Mouse (Mus musculus): ENCODE results near the gene Ccdc117. TPM values are rescaled to one million over a fixed set of nuclear protein-coding genes. Genes with fewer than 3 reads are reported as not detected.
A peak's percentile ranks its signal among the peaks of the same experiment; 100 is the strongest.

Gene Ccdc117
- polyA plus RNA-seq (2015; fragmentation: Nextera tagmentation; extraction: Ambion mirVana): 12.2 and 14.3 TPM in 2 replicates

DNA sequence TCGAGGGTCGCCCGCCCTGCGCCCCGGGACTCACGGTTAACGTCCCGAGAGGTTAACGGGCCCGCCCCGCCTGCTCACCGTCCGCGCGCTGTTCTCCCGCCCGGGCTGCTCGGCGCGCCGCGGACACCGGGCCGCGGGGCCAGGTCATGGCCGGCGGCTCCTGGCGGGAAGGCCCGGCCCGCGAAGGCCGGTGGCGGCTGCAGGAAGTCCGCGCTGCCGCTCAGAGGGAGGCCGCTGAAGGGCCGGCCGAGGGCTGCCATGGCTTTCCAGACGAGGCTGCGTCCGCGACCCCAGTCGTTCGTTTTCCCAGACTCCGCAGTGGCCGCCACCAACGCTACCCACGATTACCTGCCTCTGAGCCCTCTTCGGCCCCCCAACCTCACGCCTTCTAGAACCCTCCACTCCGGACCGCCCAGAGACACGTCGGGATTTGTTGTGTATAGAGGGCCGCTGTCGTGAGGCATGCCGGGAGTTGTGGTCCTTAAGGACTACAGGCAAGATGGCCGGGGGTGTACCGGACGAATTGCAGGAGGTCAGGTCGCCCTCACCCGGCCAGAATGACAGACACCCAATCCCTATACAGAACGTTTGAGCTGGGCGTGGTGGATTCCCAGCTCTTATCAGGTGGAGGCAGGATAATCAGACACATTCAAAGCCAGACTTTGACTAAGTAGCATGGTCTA, at the start of gene Ccdc117:
TSS of gene Ccdc117 (minus strand) at position 389 of the 683 bp plus-strand sequence.
- peak; percentile 99 for ATAC-seq (ENCODE audit: low read depth)
- under 1% methylated on average over 64 of the region's 65 CpGs for WGBS

GRCm38 (mm10) chr11:5575046-5575445, 33.1 kb upstream of the Ccdc117 start:
- H3K36me3 ChIP-seq: no peaks in the 10 kb centered on the region
- H3K4me3 ChIP-seq: no peak overlapping the region
- no peak overlapping the region for H3K27ac ChIP-seq (replicated peaks)
- no peak overlapping the region for H3K4me2 ChIP-seq
- 80% methylated on average over 6 of the region's 6 CpGs for WGBS
- no peaks in the 10 kb centered on the region for H3K9me3 ChIP-seq
- no peak for ATAC-seq (ENCODE audit: low read depth)
- no peak overlapping the region for H3K9ac ChIP-seq
- no peaks in the 10 kb centered on the region for H3K27me3 ChIP-seq
- H3K4me1 ChIP-seq (replicated peaks): no peaks in the 10 kb centered on the region

More for the DNA sequence above, at the start of gene Ccdc117:
- Histone ChIP-seq H3K27me3 (no peaks in the 10 kb centered on the region), H3K9me3 (no peaks in the 10 kb centered on the region), H3K36me3 (peaks cover 15% of the 10 kb centered on the region; the same call in 1 of the 2 replicates), H3K9ac (peak within 1 kb of the TSS; percentile 90), H3K4me1 (replicated peaks) (peaks cover 31% of the 10 kb centered on the region), H3K27ac (replicated peaks) (peak within 1 kb of the TSS; percentile 77), H3K4me2 (peak within 1 kb of the TSS; percentile 82), H3K4me3 (peak within 1 kb of the TSS; percentile 84)

GRCm38 (mm10) chr11:5573821-5574220, 31.8 kb upstream of the Ccdc117 start:
- no peaks in the 10 kb centered on the region for H3K9me3 ChIP-seq
- no peaks in the 10 kb centered on the region for H3K4me1 ChIP-seq (replicated peaks)
- no peaks in the 10 kb centered on the region for H3K27me3 ChIP-seq
- H3K9ac ChIP-seq: no peak overlapping the region
- no peak overlapping the region for H3K4me2 ChIP-seq
- ATAC-seq (ENCODE audit: low read depth): no peak
- H3K4me3 ChIP-seq: no peak overlapping the region
- no peak overlapping the region for H3K27ac ChIP-seq (replicated peaks)
- WGBS: 82% methylated on average over 2 of the region's 2 CpGs
- no peaks in the 10 kb centered on the region for H3K36me3 ChIP-seq

DNA sequence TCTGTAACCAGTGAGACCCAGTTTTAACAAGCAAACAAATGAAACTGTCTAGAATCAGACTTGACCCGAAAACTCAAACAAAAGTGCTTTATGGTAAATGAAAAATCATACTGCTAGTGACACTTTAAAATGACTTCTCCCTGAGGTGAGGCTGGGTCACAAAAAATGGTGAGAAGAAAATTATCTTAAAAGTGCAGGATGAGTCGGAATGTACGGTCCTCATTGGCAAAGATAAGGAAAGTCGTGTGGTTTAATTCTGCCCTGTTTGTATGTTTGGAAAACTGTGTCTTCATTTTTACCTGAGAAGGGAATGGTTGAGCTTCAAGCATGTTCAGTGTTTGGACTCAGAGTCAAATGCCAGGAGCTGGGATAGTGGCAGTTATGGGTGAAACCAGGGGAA, 29.9 kb upstream of the Ccdc117 start:
- ATAC-seq (ENCODE audit: low read depth): no peak
- Histone ChIP-seq H3K36me3 (no peaks in the 10 kb centered on the region), H3K4me3 (no peak overlapping the region), H3K9me3 (no peaks in the 10 kb centered on the region), H3K27me3 (no peaks in the 10 kb centered on the region), H3K27ac (replicated peaks) (no peak overlapping the region), H3K4me1 (replicated peaks) (no peaks in the 10 kb centered on the region), H3K4me2 (no peak overlapping the region), H3K9ac (no peak overlapping the region)
- 94% methylated on average over 4 of the region's 4 CpGs for WGBS

DNA sequence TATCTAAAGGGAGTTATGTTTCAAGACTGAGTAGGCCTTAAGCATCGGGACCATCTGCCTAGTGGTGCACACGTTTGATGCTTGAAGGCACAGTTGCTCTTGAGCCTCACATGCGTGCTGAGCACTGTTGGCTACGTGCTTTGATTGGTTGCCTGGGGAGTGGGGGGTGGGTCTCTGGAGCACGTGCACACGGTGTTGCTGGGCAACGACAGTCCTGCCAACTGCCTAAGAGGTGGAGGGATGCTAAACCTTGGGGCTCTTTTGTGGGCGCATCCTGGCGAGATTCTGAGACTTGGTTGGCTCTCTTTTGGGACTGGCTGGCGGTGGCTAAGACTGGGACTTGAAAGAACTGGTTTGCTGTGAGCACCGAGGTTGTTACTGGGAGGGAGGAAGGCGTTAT, 27.5 kb upstream of the Ccdc117 start, which contains the start of gene Ankrd36:
TSS of gene Ankrd36 (plus strand) at position 211 of the 400 bp plus-strand sequence.
- Histone ChIP-seq H3K9me3 (no peaks in the 10 kb centered on the region), H3K4me3 (no peak within 1 kb of the TSS), H3K27me3 (no peaks in the 10 kb centered on the region), H3K27ac (replicated peaks) (no peak within 1 kb of the TSS), H3K36me3 (no peaks in the 10 kb centered on the region), H3K4me2 (no peak within 1 kb of the TSS), H3K4me1 (replicated peaks) (no peaks in the 10 kb centered on the region), H3K9ac (no peak within 1 kb of the TSS)
- no peak for ATAC-seq (ENCODE audit: low read depth)
- WGBS: 78% methylated on average over 12 of the region's 12 CpGs

DNA sequence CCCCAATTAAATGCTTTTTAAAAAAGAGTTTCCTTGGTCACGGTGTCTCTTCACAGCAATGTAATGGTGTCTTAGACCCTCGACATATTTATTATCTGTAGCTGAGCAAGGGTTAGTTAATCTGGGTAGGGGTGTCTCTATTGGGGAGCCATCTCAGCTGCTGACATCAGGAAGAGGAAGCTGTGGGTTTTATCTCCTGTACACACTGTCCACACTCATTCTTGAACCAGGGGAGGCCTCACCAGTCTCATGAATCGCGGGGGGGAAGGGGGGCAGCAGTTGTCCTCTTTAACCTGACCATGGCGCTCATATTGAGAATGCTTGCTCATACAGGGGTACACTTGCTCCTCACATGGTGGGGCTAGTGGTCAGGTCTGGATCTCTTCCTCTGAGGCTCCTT, 26.1 kb upstream of the Ccdc117 start:
- Histone ChIP-seq H3K4me2 (no peak overlapping the region), H3K9me3 (no peaks in the 10 kb centered on the region), H3K9ac (no peak overlapping the region), H3K4me3 (no peak overlapping the region), H3K36me3 (no peaks in the 10 kb centered on the region), H3K27me3 (no peaks in the 10 kb centered on the region), H3K4me1 (replicated peaks) (0 out of 2 replicates have a peak, but pooled peaks cover under 1% of the 10 kb centered on the region), H3K27ac (replicated peaks) (no peak overlapping the region)
- no peak for ATAC-seq (ENCODE audit: low read depth)
- WGBS: 89% methylated on average over 5 of the region's 5 CpGs

DNA sequence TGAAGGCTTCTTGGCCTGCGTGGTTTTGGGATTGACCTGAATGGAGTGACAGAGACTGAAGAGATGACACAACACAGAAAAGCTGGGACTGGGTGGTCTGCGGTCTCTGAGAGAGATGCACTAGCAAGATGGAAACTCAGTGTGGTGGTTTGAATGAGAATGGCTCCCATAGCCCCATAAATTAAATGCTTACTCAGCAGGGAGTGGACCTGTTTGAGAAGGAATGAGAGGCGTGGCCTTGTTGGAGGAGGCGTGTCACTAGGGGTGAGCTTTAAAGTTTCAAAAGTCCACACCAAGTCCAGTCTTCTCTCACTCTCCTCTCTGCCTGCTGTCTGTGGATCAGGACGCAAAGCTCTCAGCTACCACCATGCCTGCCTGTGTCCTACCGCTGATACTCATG, 25.7 kb upstream of the Ccdc117 start:
- H3K36me3 ChIP-seq: no peaks in the 10 kb centered on the region
- peaks cover 4% of the 10 kb centered on the region; the same call in 1 of the 2 replicates for H3K4me1 ChIP-seq (replicated peaks)
- H3K9ac ChIP-seq: no peak overlapping the region
- no peak for ATAC-seq (ENCODE audit: low read depth)
- no peaks in the 10 kb centered on the region for H3K9me3 ChIP-seq
- no peaks in the 10 kb centered on the region for H3K27me3 ChIP-seq
- 94% methylated on average over 6 of the region's 6 CpGs for WGBS
- H3K4me2 ChIP-seq: no peak overlapping the region
- no peak overlapping the region for H3K27ac ChIP-seq (replicated peaks)
- no peak overlapping the region for H3K4me3 ChIP-seq

DNA sequence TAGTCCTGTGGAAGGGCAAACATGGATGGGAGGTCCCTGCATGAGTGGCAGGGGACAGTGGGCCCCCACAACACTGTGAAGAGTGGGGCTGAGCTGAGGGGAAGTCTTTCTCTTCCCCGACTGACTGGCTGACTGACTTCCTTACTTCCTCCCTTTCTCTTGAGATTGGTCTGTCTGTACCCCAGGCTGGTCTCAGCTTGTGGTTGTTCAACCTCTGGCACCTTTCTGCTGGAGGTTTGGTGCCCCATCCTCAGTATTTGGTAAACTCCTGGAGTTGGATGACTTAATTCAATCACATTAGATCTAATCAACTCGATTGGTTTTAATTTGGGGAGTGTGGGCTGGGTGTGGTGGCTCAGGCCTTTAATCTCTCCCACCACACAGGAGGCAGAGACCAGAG, 24.5 kb upstream of the Ccdc117 start:
- no peak for ATAC-seq (ENCODE audit: low read depth)
- WGBS: 60% methylated on average over 2 of the region's 2 CpGs
- H3K9me3 ChIP-seq: no peaks in the 10 kb centered on the region
- no peaks in the 10 kb centered on the region for H3K27me3 ChIP-seq
- H3K36me3 ChIP-seq: no peaks in the 10 kb centered on the region
- H3K9ac ChIP-seq: no peak overlapping the region
- peaks cover 4% of the 10 kb centered on the region; the same call in 1 of the 2 replicates for H3K4me1 ChIP-seq (replicated peaks)
- no peak overlapping the region for H3K4me3 ChIP-seq
- no peak overlapping the region for H3K27ac ChIP-seq (replicated peaks)
- H3K4me2 ChIP-seq: no peak overlapping the region

- H3K9me3 ChIP-seq: no peaks in the 10 kb centered on the region
- WGBS: 93% methylated on average over 3 of the region's 3 CpGs
These were observed 23.6 kb upstream of the Ccdc117 start for GRCm38 (mm10) chr11:5565596-5565995.

GRCm38 (mm10) chr11:5563898-5564297, 21.9 kb upstream of the Ccdc117 start:
- Histone ChIP-seq H3K9ac (no peak overlapping the region), H3K9me3 (no peaks in the 10 kb centered on the region), H3K4me3 (no peak overlapping the region), H3K4me1 (replicated peaks) (peaks cover 4% of the 10 kb centered on the region; the same call in 1 of the 2 replicates), H3K36me3 (no peaks in the 10 kb centered on the region), H3K27ac (replicated peaks) (no peak overlapping the region), H3K27me3 (no peaks in the 10 kb centered on the region), H3K4me2 (no peak overlapping the region)
- no peak for ATAC-seq (ENCODE audit: low read depth)
- WGBS: 75% methylated on average over 6 of the region's 6 CpGs

More at GRCm38 (mm10) chr11:5565596-5565995, 23.6 kb upstream of the Ccdc117 start:
- Histone ChIP-seq H3K27me3 (no peaks in the 10 kb centered on the region), H3K27ac (replicated peaks) (no peak overlapping the region), H3K9ac (no peak overlapping the region), H3K4me1 (replicated peaks) (peaks cover 4% of the 10 kb centered on the region; the same call in 1 of the 2 replicates), H3K4me3 (no peak overlapping the region), H3K4me2 (no peak overlapping the region), H3K36me3 (no peaks in the 10 kb centered on the region)
- no peak for ATAC-seq (ENCODE audit: low read depth)

- Histone ChIP-seq H3K27me3 (no peaks in the 10 kb centered on the region), H3K9me3 (no peaks in the 10 kb centered on the region), H3K4me2 (no peak overlapping the region), H3K27ac (replicated peaks) (no peak overlapping the region), H3K36me3 (no peaks in the 10 kb centered on the region), H3K4me3 (no peak overlapping the region), H3K4me1 (replicated peaks) (peaks cover 4% of the 10 kb centered on the region; the same call in 1 of the 2 replicates), H3K9ac (0 out of 2 replicates have a peak overlapping the region, but pooled peaks have one; percentile 5)
- WGBS: 33% methylated on average over 9 of the region's 9 CpGs
- ATAC-seq (ENCODE audit: low read depth): 0 out of 2 replicates have a peak, but pooled peaks have one; percentile 47
These were observed 20.8 kb upstream of the Ccdc117 start for GRCm38 (mm10) chr11:5562625-5563268.

- Histone ChIP-seq H3K9me3 (no peaks in the 10 kb centered on the region), H3K4me1 (replicated peaks) (peaks cover 4% of the 10 kb centered on the region; the same call in 1 of the 2 replicates), H3K9ac (no peak overlapping the region), H3K4me2 (no peak overlapping the region), H3K4me3 (no peak overlapping the region), H3K36me3 (no peaks in the 10 kb centered on the region), H3K27me3 (no peaks in the 10 kb centered on the region), H3K27ac (replicated peaks) (no peak overlapping the region)
- no peak for ATAC-seq (ENCODE audit: low read depth)
- 90% methylated on average over 3 of the region's 3 CpGs for WGBS
These were observed 18.3 kb upstream of the Ccdc117 start for GRCm38 (mm10) chr11:5560273-5560672.

Data from neural tube, embryonic 13.5 days (tissue).